Mouse (Mus musculus): ENCODE measurements around the gene Myzap. TPM values are rescaled to one million over a fixed set of nuclear protein-coding genes. Genes with fewer than 3 reads are reported as not detected.

Myzap gene
- polyA plus RNA-seq, 1 experiment from 2014 or later, result 2.8 TPM

DNA sequence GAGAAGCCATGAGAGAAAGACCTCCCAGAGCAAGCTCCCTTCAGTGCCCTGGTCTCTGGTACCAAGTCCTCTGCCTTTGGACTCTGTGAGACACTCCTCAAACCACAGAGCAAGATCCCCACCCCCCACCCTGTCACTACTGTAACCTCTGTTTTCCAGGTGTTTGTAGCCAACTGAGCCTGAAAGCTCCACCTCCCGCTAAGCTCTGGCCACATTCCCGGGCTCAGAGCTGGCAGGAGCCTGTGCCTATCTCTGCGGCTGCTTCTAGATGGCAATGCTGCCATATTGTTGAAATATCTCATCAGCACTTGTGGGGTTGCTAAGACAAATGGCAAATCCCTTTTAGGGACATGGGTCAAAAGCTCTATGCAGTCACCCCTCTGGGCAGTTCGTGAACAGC, 19.7 kb upstream of the Myzap start:
- no peaks in the 10 kb centered on the region for H3K27me3 ChIP-seq (replicated peaks; ENCODE audit: control insufficient read depth, insufficient read depth, low read length)
- H3K9me3 ChIP-seq (ENCODE audit: control insufficient read depth, low read length), result no peaks in the 10 kb centered on the region
- H3K9ac ChIP-seq (replicated peaks; ENCODE audit: low read depth, low read length), result no peak overlapping the region
- H3K4me1 ChIP-seq (replicated peaks; ENCODE audit: control insufficient read depth, insufficient read depth, low read length), result no peaks in the 10 kb centered on the region
- no peak overlapping the region for H3K4me2 ChIP-seq (ENCODE audit: low read length)
- no peaks in the 10 kb centered on the region for H3K36me3 ChIP-seq (ENCODE audit: control insufficient read depth, insufficient read depth)
- H3K4me3 ChIP-seq (replicated peaks; ENCODE audit: low read length), result no peak overlapping the region
- H3K27ac ChIP-seq (ENCODE audit: low read length), result no peak overlapping the region
- WGBS, result 66% methylated on average over 4 of the region's 4 CpGs
- ATAC-seq, result no peak

DNA sequence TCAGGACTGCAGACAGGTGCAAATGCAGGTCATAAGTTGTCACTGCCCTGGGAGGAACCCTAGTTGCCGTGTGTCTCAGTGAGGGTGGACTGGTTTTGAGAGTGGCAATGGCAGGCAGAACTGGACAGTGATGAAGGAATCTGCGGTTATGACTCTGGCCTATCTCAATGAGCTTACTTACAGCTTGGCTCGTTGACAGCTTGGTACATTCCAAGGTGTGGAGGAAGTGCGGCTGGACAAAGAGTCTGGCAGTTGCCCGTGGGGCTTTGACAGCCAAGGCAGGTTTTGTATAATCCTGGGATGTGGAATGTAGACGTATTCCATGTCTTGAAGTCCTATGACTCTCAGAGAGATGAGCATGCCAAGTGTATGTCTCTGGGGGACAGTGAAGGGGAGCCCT, 16.9 kb upstream of the Myzap start:
- Histone ChIP-seq H3K9ac (replicated peaks; ENCODE audit: low read depth, low read length) (no peak overlapping the region), H3K9me3 (ENCODE audit: control insufficient read depth, low read length) (no peaks in the 10 kb centered on the region), H3K4me1 (replicated peaks; ENCODE audit: control insufficient read depth, insufficient read depth, low read length) (no peaks in the 10 kb centered on the region), H3K4me3 (replicated peaks; ENCODE audit: low read length) (no peak overlapping the region), H3K27ac (ENCODE audit: low read length) (no peak overlapping the region), H3K27me3 (replicated peaks; ENCODE audit: control insufficient read depth, insufficient read depth, low read length) (no peaks in the 10 kb centered on the region), H3K36me3 (ENCODE audit: control insufficient read depth, insufficient read depth) (no peaks in the 10 kb centered on the region), H3K4me2 (ENCODE audit: low read length) (no peak overlapping the region)
- 71% methylated on average over 6 of the region's 6 CpGs for WGBS
- no peak for ATAC-seq

DNA sequence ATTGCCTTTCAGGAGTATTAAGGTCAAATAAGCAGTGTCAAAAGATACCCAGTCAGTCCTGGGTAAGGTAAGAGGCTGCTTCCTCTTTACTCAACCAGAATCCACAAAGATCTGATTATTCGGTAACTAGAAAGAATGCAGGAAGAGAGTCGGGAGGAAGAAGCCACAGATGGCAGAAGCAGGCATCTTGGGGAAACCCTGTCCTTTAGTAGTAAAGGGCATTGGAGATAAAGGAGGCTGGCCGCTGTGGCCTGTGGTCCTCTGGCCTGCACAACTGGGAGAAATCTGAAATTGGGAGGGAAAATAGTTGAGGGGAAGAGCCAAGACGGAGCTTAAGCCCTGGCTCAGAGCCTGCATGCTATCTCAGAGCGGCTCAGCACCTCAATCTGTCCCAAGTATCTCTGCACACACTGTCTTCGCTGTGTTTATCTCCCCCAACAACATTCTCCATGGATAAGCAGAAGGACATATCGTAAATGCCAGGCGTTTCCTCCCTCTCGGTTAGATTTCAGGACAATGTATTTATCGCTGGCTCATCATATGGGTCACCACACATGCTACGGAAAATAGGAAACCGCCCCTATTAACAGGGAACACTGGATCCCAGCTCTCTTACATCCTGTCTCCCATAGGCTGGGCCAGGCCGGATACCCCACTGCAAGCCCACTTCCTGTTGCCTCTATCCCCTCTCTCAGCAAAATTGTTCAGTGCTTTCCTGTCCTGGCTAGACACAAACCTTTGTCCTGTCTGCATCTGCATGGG, 14.3 kb upstream of the Myzap start:
- 80% methylated on average over 13 of the region's 13 CpGs for whole genome bisulfite sequencing
- H3K4me2 ChIP-seq (ENCODE audit: low read length), result no peak overlapping the region

DNA sequence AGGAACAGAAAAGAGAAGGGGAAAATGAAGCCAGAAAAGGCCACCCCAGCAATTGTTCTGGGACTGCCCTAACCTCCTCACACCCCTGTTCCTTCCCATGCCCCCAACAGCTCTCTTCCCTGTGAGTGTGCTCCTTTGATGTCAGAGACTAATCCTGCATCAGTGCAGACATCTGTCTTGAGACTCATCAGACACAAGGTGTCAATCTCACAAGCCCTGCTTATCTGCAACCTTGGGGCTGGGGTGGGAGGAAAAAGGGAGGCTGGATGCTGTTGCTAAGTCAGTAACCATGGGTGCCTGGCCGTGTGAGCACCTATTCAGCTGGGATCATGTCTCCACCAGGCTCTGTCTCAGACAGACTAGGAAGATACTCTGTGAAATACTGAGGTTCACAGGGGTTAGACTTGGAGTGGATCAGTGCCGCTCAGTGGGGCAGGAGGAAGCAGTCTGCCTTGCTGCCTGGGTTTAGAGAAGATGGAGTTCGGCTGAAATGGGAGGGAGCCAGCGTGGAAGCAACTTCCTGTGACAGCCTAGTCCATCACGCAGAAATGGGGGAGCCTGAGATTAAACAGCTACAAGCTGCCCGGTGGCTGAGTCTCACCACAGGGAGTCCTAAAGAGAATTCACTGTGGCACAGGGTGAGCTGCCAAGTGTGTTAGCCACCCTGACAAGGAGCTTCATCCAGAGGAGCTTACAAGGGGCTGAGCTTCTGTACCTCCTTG, 12.9 kb upstream of the Myzap start:
- Histone ChIP-seq H3K9ac (replicated peaks; ENCODE audit: low read depth, low read length) (no peak overlapping the region), H3K4me1 (replicated peaks; ENCODE audit: control insufficient read depth, insufficient read depth, low read length) (no peaks in the 10 kb centered on the region), H3K36me3 (ENCODE audit: control insufficient read depth, insufficient read depth) (no peaks in the 10 kb centered on the region), H3K27me3 (replicated peaks; ENCODE audit: control insufficient read depth, insufficient read depth, low read length) (no peaks in the 10 kb centered on the region), H3K9me3 (ENCODE audit: control insufficient read depth, low read length) (no peaks in the 10 kb centered on the region), H3K4me2 (ENCODE audit: low read length) (no peak overlapping the region), H3K4me3 (replicated peaks; ENCODE audit: low read length) (no peak overlapping the region), H3K27ac (ENCODE audit: low read length) (no peak overlapping the region)
- no peak for ATAC-seq
- WGBS, result 44% methylated on average over 6 of the region's 6 CpGs

More for the DNA sequence above, 14.3 kb upstream of the Myzap start:
- H3K9me3 ChIP-seq (ENCODE audit: control insufficient read depth, low read length), result no peaks in the 10 kb centered on the region
- H3K4me1 ChIP-seq (replicated peaks; ENCODE audit: control insufficient read depth, insufficient read depth, low read length), result no peaks in the 10 kb centered on the region
- H3K4me3 ChIP-seq (replicated peaks; ENCODE audit: low read length), result no peak overlapping the region
- no peak overlapping the region for H3K27ac ChIP-seq (ENCODE audit: low read length)
- no peak for ATAC-seq
- H3K36me3 ChIP-seq (ENCODE audit: control insufficient read depth, insufficient read depth), result no peaks in the 10 kb centered on the region
- H3K27me3 ChIP-seq (replicated peaks; ENCODE audit: control insufficient read depth, insufficient read depth, low read length), result no peaks in the 10 kb centered on the region
- no peak overlapping the region for H3K9ac ChIP-seq (replicated peaks; ENCODE audit: low read depth, low read length)

DNA sequence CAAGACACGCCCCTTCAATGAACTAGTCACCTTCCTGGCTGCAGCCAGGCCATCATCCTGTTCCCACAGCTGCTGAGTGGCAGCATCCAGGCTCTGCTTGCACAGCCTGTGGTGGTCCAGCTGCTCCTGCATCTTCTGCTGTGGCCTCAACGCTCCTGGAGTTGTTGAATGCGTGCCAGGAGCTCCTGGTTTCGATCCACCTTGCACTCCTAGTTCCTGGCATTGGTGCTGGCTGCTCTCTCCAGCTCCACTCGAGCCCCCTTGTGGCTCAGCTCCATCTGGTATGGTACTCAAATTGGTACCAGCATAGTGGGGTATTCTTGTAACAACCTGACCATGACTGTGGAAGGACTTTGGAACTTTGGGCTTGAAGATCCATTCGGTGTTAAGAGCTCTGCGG, 7.7 kb upstream of the Myzap start:
- Histone ChIP-seq H3K4me1 (replicated peaks; ENCODE audit: control insufficient read depth, insufficient read depth, low read length) (no peaks in the 10 kb centered on the region), H3K36me3 (ENCODE audit: control insufficient read depth, insufficient read depth) (no peaks in the 10 kb centered on the region), H3K9ac (replicated peaks; ENCODE audit: low read depth, low read length) (no peak overlapping the region), H3K27ac (ENCODE audit: low read length) (no peak overlapping the region), H3K4me2 (ENCODE audit: low read length) (no peak overlapping the region), H3K27me3 (replicated peaks; ENCODE audit: control insufficient read depth, insufficient read depth, low read length) (no peaks in the 10 kb centered on the region), H3K4me3 (replicated peaks; ENCODE audit: low read length) (no peak overlapping the region), H3K9me3 (ENCODE audit: control insufficient read depth, low read length) (no peaks in the 10 kb centered on the region)
- ATAC-seq, result no peak
- WGBS, result 79% methylated on average over 7 of the region's 7 CpGs

DNA sequence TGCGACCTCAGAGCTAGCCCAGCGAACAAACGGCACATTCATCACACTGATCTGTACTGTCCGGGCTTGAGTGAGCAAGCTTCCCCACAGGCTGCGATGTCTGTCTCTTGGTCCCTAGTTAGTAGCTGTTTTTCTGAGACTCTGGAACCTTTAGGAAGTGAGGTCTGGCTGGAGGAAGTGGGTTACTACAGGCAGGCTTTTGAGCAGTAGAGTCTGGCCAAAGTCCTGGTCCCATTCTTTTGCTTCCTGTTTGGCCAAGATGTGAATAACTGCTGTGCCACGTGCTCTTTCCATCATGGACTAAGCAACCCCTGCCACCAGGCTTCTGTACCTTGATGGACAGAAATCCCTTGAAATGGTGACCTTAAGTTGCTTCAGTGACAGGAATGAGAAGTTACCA, 4.7 kb upstream of the Myzap start:
- H3K9ac ChIP-seq (replicated peaks; ENCODE audit: low read depth, low read length), result no peak overlapping the region
- no peak overlapping the region for H3K4me3 ChIP-seq (replicated peaks; ENCODE audit: low read length)
- no peaks in the 10 kb centered on the region for H3K36me3 ChIP-seq (ENCODE audit: control insufficient read depth, insufficient read depth)
- WGBS, result 79% methylated on average over 6 of the region's 6 CpGs
- H3K27ac ChIP-seq (ENCODE audit: low read length), result no peak overlapping the region
- H3K9me3 ChIP-seq (ENCODE audit: control insufficient read depth, low read length), result no peaks in the 10 kb centered on the region
- H3K4me2 ChIP-seq (ENCODE audit: low read length), result no peak overlapping the region
- no peak for ATAC-seq
- peaks cover 4% of the 10 kb centered on the region for H3K4me1 ChIP-seq (replicated peaks; ENCODE audit: control insufficient read depth, insufficient read depth, low read length)
- no peaks in the 10 kb centered on the region for H3K27me3 ChIP-seq (replicated peaks; ENCODE audit: control insufficient read depth, insufficient read depth, low read length)

DNA sequence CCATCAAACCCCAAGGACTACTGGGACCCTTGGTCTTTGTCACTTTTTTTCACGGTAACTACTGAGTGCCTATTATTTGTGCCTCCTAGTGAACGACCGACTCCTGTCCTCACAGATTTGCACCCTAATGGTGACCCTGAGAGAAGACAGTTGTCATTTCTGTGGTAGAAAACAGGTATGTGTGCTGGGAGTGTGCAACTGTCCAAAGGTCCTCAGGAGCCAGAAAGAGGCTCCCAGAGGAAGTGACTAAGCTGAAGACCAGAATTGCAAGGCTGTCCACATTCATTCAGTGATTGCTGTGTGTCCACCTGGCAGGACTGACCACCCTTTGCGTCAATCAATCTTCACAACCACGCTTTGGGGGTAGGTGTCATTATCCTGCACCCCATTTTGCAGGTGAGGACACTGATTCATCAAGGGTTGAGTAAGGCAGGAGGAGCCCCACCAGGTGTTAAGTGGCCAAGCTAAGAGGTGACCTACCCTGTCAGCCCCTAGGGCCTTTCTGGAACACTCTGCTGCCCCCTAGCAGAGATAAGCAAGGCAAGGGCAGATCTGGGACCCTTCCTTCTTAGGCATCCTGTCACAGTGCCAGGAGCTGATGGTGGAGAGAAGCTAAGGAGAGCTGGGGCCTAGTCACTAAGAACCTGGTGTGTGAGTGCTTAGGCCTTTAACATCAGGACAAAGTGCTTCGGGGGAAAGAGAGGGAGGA, 571 bp upstream of the Myzap start:
- no peak for ATAC-seq

DNA sequence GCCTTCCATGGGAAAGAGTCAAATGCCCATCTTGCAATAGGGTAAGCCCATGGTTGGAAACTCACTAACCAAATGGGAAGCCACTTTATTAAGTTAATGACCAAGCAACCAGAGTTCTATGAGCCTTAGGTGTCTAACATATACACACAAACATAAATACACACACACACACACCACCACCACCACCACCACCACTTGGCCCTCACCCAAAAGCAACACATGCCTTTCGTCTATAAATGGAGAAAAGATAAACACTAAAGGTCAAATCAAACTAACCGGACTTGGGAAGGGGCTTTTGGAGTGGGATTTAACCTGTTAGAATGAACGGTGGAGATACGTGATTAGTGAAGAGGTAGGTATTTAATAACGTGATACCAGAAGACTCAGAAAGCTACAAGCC, 1.1 kb downstream of the Myzap start:
- no peak overlapping the region for H3K4me3 ChIP-seq (replicated peaks; ENCODE audit: low read length)
- no peak for ATAC-seq
- no peaks in the 10 kb centered on the region for H3K9me3 ChIP-seq (ENCODE audit: control insufficient read depth, low read length)
- H3K27me3 ChIP-seq (replicated peaks; ENCODE audit: control insufficient read depth, insufficient read depth, low read length), result no peaks in the 10 kb centered on the region
- 78% methylated on average over 5 of the region's 5 CpGs for WGBS
- peaks cover 4% of the 10 kb centered on the region for H3K4me1 ChIP-seq (replicated peaks; ENCODE audit: control insufficient read depth, insufficient read depth, low read length)
- H3K27ac ChIP-seq (ENCODE audit: low read length), result no peak overlapping the region
- no peaks in the 10 kb centered on the region for H3K36me3 ChIP-seq (ENCODE audit: control insufficient read depth, insufficient read depth)
- H3K4me2 ChIP-seq (ENCODE audit: low read length), result no peak overlapping the region
- no peak overlapping the region for H3K9ac ChIP-seq (replicated peaks; ENCODE audit: low read depth, low read length)

More for the DNA sequence above, 571 bp upstream of the Myzap start:
- Histone ChIP-seq H3K36me3 (ENCODE audit: control insufficient read depth, insufficient read depth) (no peaks in the 10 kb centered on the region), H3K9me3 (ENCODE audit: control insufficient read depth, low read length) (no peaks in the 10 kb centered on the region), H3K9ac (replicated peaks; ENCODE audit: low read depth, low read length) (peak overlapping the region; percentile 65), H3K4me1 (replicated peaks; ENCODE audit: control insufficient read depth, insufficient read depth, low read length) (peaks cover 4% of the 10 kb centered on the region), H3K4me2 (ENCODE audit: low read length) (peak overlapping the region; percentile 67), H3K27ac (ENCODE audit: low read length) (no peak overlapping the region), H3K4me3 (replicated peaks; ENCODE audit: low read length) (peak overlapping the region; percentile 54), H3K27me3 (replicated peaks; ENCODE audit: control insufficient read depth, insufficient read depth, low read length) (no peaks in the 10 kb centered on the region)
- WGBS, result 37% methylated on average over 6 of the region's 6 CpGs

DNA sequence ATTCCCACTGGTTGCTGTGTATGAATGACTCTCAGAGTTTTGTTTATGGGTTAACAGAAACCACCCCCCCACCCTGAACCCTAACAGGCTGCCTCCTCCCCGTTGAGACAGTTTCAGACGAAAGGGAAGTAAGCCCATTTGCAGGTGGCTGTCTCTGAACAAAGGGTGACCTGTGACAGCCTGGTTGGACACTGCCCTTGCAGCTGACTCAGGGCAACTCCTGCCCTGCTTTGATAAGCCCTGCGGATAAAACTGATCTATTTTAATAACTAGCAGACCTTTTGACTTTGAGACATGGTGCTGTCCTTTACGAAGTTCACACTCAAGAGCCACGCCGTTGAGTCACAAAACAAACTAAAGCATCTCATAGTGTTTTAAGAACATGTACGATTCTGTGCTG, 2.4 kb downstream of the Myzap start:
- no peak overlapping the region for H3K4me2 ChIP-seq (ENCODE audit: low read length)
- peaks cover 4% of the 10 kb centered on the region for H3K4me1 ChIP-seq (replicated peaks; ENCODE audit: control insufficient read depth, insufficient read depth, low read length)
- no peak overlapping the region for H3K27ac ChIP-seq (ENCODE audit: low read length)
- no peak overlapping the region for H3K4me3 ChIP-seq (replicated peaks; ENCODE audit: low read length)
- no peak for ATAC-seq
- 75% methylated on average over 7 of the region's 7 CpGs for WGBS
- H3K27me3 ChIP-seq (replicated peaks; ENCODE audit: control insufficient read depth, insufficient read depth, low read length), result no peaks in the 10 kb centered on the region
- no peaks in the 10 kb centered on the region for H3K36me3 ChIP-seq (ENCODE audit: control insufficient read depth, insufficient read depth)
- peaks cover 5% of the 10 kb centered on the region for H3K9me3 ChIP-seq (ENCODE audit: control insufficient read depth, low read length)
- no peak overlapping the region for H3K9ac ChIP-seq (replicated peaks; ENCODE audit: low read depth, low read length)
